14 mouse cellular contexts compared by ENCODE assay signal in genomic region chr1:180343434-180344210, GRCm38 (mm10). TPM values are rescaled to one million over a fixed set of nuclear protein-coding genes. Genes with fewer than 3 reads are reported as not detected.
DNase-seq lines count a peak whose midpoint lies in the region; ATAC-seq and TF ChIP-seq lines count a peak whose summit lies in the region.
"Had no signal": no experiment of that assay in that cellular context is flagged by ENCODE, and none has a peak within 500 bp of the region (broad histone marks: within the 10 kb centered on the region; RNA-seq: fewer than 3 reads in every experiment).

No protein-coding gene starts in this region.

- TF ChIP-seq CTCF in lung, postnatal 0 days (IDR thresholded peaks at IDR 0.05): no peak

- no peaks in the 10 kb centered on the region for H3K36me3 ChIP-seq in hindbrain, embryonic 10.5 days
- no peaks in the 10 kb centered on the region for H3K36me3 ChIP-seq in hindbrain, embryonic 13.5 days
- no peaks in the 10 kb centered on the region for H3K36me3 ChIP-seq in lung, postnatal 0 days (ENCODE audit: insufficient read depth, low read length)
- H3K36me3 ChIP-seq: heart, embryonic 13.5 days; intestine, embryonic 15.5 days had no signal

- TF ChIP-seq EP300 in lung, postnatal 0 days (IDR thresholded peaks at IDR 0.05): no peak

- DNase-seq in hindbrain, embryonic 10.5 days (ENCODE audit: low spot score): no peak
- DNase-seq in lung, postnatal 0 days (ENCODE audit: low spot score): no peak
- no peak for DNase-seq in lung, postnatal 10 days
- peak; percentile 18 to 58 for DNase-seq in kidney, postnatal 25 days
- DNase-seq in urinary bladder, adult 2 months (ENCODE audit: low spot score): no peak
- DNase-seq in gastrocnemius, postnatal 25 days: no peak
- DNase-seq: adrenal gland, postnatal 14 days; liver; thymus, postnatal 36 days had no signal

- WGBS in hindbrain, embryonic 10.5 days: 47% methylated on average over 8 of the region's 8 CpGs
- 48% methylated on average over 8 of the region's 8 CpGs for WGBS in hindbrain, embryonic 13.5 days
- WGBS in lung, postnatal 0 days: 24% methylated on average over 8 of the region's 8 CpGs

- H3K9me3 ChIP-seq in hindbrain, embryonic 10.5 days: no peaks in the 10 kb centered on the region
- no peaks in the 10 kb centered on the region for H3K9me3 ChIP-seq in hindbrain, embryonic 13.5 days
- no peaks in the 10 kb centered on the region for H3K9me3 ChIP-seq in lung, postnatal 0 days (ENCODE audit: low read length)
- H3K9me3 ChIP-seq: heart, embryonic 13.5 days; intestine, embryonic 15.5 days; megakaryocyte, embryonic 14.5 days had no signal

- H3K4me3 ChIP-seq in hindbrain, embryonic 10.5 days: no peak overlapping the region
- no peak overlapping the region for H3K4me3 ChIP-seq in hindbrain, embryonic 13.5 days
- H3K4me3 ChIP-seq in lung, postnatal 0 days (ENCODE audit: low read depth, low read length): no peak overlapping the region
- peak overlapping the region; percentile 18 for H3K4me3 ChIP-seq in brown adipose tissue, adult 24 weeks (ENCODE audit: insufficient read depth, low read depth, low read length)
- H3K4me3 ChIP-seq: heart, embryonic 13.5 days; intestine, embryonic 15.5 days; megakaryocyte, embryonic 14.5 days had no signal

- H3K27me3 ChIP-seq in hindbrain, embryonic 10.5 days (ENCODE audit: insufficient read depth, poor library complexity, severe bottlenecking): no peaks in the 10 kb centered on the region; the same call in 1 of the 2 replicates
- no peaks in the 10 kb centered on the region for H3K27me3 ChIP-seq in hindbrain, embryonic 13.5 days
- H3K27me3 ChIP-seq in lung, postnatal 0 days (replicated peaks; ENCODE audit: insufficient read depth, low read length): no peaks in the 10 kb centered on the region
- H3K27me3 ChIP-seq: intestine, embryonic 15.5 days; megakaryocyte, embryonic 14.5 days had no signal

- no peak overlapping the region for H3K9ac ChIP-seq in hindbrain, embryonic 13.5 days
- no peak overlapping the region for H3K9ac ChIP-seq in lung, postnatal 0 days (replicated peaks; ENCODE audit: low read depth)
- H3K9ac ChIP-seq: heart, embryonic 13.5 days; intestine, embryonic 15.5 days had no signal

- no peak for ATAC-seq in hindbrain, embryonic 13.5 days (ENCODE audit: low FRiP score)
- peak; percentile 68 for ATAC-seq in lung, postnatal 0 days
- ATAC-seq: intestine, embryonic 15.5 days had no signal

- H3K4me1 ChIP-seq in hindbrain, embryonic 10.5 days (replicated peaks): peaks cover 37% of the 10 kb centered on the region
- H3K4me1 ChIP-seq in hindbrain, embryonic 13.5 days (replicated peaks): peaks cover 34% of the 10 kb centered on the region
- peaks cover 16% of the 10 kb centered on the region for H3K4me1 ChIP-seq in lung, postnatal 0 days (ENCODE audit: insufficient read depth, low read depth, low read length)
- H3K4me1 ChIP-seq in brown adipose tissue, adult 24 weeks (ENCODE audit: control insufficient read depth, insufficient read depth, insufficient read length, low read length): peaks cover 50% of the 10 kb centered on the region

- H3K4me2 ChIP-seq in hindbrain, embryonic 13.5 days: no peak overlapping the region
- H3K4me2 ChIP-seq in lung, postnatal 0 days (replicated peaks; ENCODE audit: low read depth, low read length): no peak overlapping the region
- H3K4me2 ChIP-seq: heart, embryonic 13.5 days; intestine, embryonic 15.5 days had no signal

- 0 out of 2 replicates have a peak overlapping the region, but pooled peaks have one; percentile 24 for H3K27ac ChIP-seq in hindbrain, embryonic 10.5 days
- H3K27ac ChIP-seq in hindbrain, embryonic 13.5 days: no peak overlapping the region
- no peak overlapping the region for H3K27ac ChIP-seq in lung, postnatal 0 days (ENCODE audit: low read length)
- H3K27ac ChIP-seq in brown adipose tissue, adult 24 weeks (replicated peaks; ENCODE audit: low read depth, low read length): peak overlapping the region; percentile 58
- H3K27ac ChIP-seq: heart, embryonic 13.5 days; intestine, embryonic 15.5 days had no signal

RNA-seq across cellular contexts. Expression of gene Itpkb, which starts 13.3 kb away (rescaled TPM):
- 3.7 and 4.2 TPM in 2 replicates for polyA plus RNA-seq in hindbrain, embryonic 10.5 days (2016; fragmentation: Nextera tagmentation; extraction: Ambion mirVana)
- polyA plus RNA-seq in hindbrain, embryonic 13.5 days (2015; fragmentation: Nextera tagmentation; extraction: Ambion mirVana): 2.6 and 3.4 TPM in 2 replicates
- polyA plus RNA-seq in lung, postnatal 0 days (2015; fragmentation: Nextera tagmentation; extraction: Ambion mirVana): 8.4 and 11.9 TPM in 2 replicates
- 15.8 and 21.6 TPM in 2 replicates for polyA plus RNA-seq in brown adipose tissue, adult 24 weeks (2012; ENCODE audit: insufficient read depth, insufficient read length, missing spikeins)
- polyA plus RNA-seq in urinary bladder, adult 2 months (2012; rRNA removed): 25.7 and 54.9 TPM in 2 replicates
- 10 to 100 TPM; 16.0 to 18.0 TPM for total RNA-seq in gastrocnemius, postnatal 25 days (2021)

Comparison
In these comparisons a context has a peak if more than half of its experiments do, and no peak if none do; other contexts are left out.
1. H3K27ac ChIP-seq: peak in hindbrain, embryonic 10.5 days (single experiment) and brown adipose tissue, adult 24 weeks (single experiment); none in hindbrain, embryonic 13.5 days (single experiment) and lung, postnatal 0 days (single experiment).
2. DNase-seq: peak in kidney, postnatal 25 days (2 of 2); none in hindbrain, embryonic 10.5 days (single experiment), lung, postnatal 0 days (single experiment), lung, postnatal 10 days (single experiment), urinary bladder, adult 2 months (single experiment) and gastrocnemius, postnatal 25 days (single experiment).